Mouse (Mus musculus): ENCODE measurements at regions not wholly inside any gene's neighbourhood (a gene's known extent, or its start where the extent isn't known, plus 50 kb on each side); places are given as distances from the start of the nearest gene placed in this dataset.

DNA sequence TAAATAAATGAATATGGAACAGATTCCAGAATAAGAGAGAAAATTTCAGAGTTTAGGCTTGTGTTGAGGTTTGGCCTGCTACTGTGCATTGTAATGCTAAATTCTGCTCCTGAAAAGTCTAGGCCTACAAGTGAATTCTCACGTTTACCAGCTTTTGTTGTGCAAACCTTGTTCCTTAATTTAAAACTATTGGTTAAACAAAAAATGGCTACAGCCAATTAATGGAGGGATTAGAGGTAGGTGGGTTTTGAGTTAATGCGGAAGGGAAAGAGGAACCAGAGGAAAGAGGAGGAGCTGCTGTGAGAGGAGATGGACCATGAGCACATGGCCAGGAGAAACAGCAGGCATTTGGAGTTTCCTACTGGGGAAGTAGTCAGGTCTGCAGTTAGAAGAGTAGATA lies 79.1 kb upstream of the Tle4 start:
- DNase-seq (ENCODE audit: low spot score in 2 of 2) = no peak

DNA sequence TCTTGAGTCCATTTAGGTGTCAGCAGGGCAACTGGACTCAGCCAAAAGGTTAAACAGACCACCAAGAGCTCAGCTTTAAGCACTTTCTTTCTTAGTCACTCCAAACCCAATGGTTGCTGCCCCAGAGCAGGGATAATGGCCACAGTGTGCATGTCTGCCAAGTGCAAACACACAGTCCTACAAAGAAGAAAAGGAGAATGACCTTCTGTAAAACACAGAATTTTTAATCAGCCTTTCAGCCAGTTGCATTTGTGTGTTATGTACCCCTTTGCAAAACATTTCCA lies 72.9 kb upstream of the Tle4 start:
- peak in 1 of 2 experiments; percentile 27 for DNase-seq (ENCODE audit: low spot score in 2 of 2)

DNA sequence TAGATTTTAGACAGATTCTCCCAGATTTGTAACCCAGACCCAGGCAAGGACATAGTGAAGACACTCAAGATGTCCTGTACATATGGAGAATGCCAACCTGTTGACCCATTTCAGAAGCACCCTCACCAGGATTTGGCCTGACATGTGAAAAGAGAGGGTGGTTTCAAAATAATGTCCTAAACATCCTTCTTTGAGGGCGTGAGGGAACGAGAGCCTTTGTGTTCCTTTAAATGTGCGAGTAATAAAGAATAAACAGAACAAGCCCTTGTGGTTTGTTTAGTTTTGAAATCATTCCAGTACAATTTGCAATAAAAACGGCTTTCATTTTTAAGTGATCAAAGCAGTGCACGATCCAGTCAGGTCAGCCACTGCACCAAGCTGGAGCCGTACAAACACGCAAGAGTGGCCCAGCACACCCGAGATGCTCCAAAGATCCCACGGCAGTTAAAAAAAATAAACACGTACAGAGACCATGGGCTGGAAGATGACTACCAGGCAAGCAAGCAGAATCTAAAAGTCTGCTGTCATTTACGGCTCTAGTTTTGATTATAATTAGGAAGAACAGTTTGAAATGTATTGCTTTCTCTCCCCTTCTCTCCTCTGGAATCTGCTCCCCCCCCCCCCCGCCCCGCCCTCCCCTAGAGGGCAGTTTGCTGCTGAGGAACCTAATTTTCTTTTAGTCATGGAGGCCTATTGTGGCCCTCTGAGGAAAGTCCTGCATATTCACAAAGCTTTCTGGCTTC lies 72.4 kb upstream of the Tle4 start:
- DNase-seq (ENCODE audit: low spot score in 2 of 2) = no peak

DNA sequence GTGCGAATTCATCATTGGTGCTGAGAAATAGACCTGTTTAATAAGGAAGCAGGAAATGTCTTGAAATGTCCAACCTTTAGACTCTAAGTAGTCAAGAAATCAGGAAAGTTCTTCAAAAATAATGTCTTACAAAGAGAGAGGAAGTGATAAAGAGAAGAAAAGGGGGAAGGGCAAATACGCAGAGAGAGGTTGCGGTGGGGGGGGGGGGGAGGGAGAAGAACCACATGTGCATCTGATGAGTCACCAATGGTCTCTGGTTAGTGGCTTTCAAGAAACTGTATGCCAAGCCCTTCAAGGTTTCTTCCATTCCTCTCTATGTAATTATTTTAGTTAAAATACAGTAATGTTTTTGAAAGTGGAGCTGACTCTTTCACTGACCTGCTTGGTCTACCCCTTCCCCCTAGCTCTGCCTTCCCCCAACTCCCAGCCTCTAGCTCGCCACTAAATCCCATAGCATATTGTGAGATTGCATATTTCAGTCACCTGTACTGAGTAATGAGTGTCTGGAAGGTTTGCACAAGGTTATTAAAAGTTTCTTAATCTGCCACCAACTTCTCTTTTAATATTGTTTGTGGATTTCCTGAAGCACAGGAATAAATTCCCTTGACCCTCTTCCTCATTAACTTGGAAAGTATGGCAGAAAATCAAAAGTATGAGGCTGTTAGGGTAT lies 70.8 kb upstream of the Tle4 start:
- no peak for DNase-seq (ENCODE audit: low spot score in 2 of 2)

DNA sequence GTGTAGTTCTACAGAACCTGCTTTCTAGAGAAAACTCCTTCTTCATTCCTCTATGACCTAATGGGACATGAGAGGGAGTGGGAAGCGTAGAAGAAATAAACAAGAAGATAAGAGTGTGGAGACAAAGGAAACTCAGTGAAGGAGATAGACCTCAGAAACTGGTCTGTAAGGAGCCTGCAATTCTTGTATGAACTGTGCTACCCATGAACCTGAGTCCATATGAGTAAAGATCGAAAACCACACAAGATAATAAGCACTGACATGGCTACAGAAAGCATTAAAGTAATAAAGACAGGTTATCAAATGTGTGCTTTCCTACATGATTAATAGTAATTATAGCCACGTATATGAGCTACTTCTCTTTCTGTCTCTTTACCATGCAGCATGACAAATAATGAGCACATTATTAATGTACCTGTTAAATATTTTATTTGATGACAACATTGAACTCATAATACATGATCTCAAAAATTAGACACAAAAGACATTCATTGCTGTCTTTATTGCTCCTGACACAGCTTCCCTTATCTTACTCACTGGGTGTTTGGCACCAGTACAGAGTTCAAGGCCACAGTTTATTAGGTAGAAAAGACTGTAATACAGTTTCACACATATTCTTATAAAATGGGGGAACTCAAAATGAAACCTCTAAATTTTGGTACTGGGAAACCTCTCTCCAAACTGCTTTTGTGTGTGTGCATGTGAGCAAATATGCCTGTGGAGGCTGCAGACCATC lies 67.0 kb upstream of the Tle4 start:
- DNase-seq (ENCODE audit: low spot score in 2 of 2) = no peak

DNA sequence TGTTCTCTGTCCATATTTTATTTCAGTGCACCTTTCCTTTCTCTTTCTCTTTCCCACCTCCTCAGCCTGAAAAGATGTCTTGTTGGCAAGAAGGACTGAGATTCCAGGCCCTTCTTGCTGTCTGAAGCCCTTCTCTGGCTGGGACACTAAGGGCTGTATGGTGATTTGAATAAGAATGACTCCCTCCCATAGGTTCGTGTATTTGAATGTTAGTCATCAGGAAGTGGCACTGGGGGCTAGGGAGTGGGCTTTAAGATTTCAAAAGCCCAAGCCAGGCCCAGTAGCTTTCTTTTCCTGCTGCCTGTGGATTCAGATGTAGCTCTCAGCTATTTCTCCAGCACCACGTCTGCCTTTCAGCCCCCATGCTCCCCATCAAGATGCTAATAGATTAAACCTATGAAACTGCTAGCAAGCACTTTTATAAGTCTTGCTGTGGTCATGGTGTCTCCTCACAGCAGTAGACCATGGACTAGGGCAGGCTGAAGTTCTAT lies 66.3 kb upstream of the Tle4 start:
- no peak for DNase-seq (ENCODE audit: low spot score in 2 of 2)

DNA sequence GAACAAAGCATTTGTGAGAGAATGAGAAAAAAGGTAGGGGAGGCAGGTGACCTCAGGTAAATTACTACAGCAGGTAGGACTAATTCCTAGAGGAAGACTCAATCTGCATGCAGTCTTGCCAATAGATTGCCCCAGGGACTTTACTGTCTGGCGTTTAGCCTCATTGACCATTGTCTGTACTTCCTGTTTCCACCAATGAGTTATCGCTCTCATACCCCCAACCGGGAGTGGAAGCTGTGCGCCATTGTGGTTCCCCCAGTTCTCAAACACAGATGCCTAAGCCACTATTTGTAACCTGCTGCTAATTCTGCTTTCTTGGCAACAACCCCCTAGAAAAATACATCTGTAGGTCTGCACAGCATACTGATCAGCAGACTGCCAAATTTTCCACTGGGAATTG lies 65.5 kb upstream of the Tle4 start:
- no peak for DNase-seq (ENCODE audit: low spot score in 2 of 2)

DNA sequence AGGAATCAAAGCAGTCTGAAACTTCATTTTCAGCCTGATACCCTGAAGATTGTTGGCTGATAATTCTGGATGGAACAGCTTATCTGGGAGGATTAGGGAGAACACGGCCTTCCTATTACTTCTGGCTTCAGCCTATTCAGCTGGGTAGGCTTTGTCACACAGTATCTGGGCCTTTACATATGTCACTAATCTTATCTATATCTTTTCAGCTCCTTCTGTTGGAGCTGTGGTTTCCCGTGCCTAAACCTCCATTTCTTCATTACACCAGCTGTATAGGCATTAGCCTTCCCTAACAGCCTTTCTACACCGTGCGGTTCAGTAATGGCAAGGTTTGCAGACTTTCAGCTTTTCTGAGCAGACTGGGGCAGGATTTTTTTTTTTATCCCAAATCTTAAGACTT lies 61.9 kb upstream of the Tle4 start:
- no peak for DNase-seq (ENCODE audit: low spot score in 2 of 2)

DNA sequence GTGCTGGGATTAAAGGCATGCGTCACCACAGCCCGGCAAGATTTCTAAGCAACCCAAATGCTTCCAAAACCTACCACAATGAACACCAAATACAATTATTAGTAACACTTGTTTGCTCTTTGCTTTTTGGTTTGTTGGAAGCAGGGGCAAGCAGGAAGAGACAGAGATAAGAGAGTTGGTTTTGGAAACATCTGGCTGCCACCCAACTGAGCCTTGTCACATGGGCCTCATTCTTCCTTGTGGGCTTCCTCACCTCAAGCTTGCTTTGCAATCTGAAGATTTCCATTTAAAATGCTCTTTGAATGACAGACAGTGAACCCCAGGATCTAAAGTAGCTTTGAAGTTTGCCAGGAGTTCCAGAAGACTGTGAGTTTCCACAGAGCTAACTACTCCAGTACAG lies 60.6 kb upstream of the Tle4 start:
- DNase-seq (ENCODE audit: low spot score in 2 of 2) = no peak

DNA sequence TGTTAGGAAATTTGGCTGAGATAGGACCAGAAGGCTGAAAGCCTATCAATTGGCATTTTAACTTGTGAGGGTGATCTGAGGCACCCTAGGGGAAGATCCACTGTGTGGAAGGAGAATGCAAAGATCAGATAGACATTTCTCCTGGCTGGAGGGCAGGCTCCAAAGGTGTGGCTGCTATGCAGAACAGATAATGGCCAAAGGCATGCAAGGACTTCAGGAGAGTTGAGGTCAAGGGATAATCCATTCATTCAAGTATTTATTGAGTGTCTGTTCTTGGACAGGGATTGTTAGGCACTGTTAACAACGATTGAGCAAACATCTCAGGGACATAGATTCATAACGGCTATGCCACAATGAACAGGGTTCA lies 58.2 kb upstream of the Tle4 start:
- DNase-seq (ENCODE audit: low spot score in 2 of 2) = no peak

DNA sequence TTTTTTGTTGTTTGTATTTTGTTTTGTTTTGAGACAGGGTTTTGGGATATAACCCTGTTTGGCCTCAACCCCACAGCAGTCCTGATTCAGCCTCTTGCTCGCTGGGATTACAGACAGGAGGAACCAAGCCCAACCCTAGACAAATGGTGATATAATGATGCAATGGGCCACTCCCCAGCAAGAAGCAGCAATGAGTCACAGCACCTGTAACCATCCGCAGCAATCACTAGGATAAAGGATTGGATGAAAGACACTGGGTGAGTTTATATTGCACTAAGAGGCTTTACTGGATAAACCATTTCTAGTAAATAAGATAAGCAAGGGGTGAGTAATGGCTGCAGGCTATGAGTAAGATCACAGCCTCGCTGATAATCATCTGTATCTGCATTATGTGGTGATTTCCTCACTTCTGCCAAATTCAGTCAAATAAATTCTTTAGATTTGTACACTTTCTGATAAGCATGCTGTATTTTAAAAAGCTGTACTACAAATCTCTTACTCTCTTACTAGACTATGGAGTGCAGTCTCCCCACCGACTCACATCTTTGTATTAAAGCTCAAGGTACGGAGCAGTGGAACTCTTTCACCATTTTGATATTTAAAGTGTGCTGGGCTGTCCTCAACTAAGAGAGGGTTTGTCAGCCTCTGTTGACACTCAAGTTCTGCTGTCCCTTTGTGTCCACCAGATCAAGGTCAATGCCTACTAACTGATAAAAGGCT lies 57.6 kb upstream of the Tle4 start:
- DNase-seq (ENCODE audit: low spot score in 2 of 2) = no peak

Data from layer of hippocampus, adult 8-10 months (tissue).